Mouse (Mus musculus) forebrain, embryonic 14.5 days (tissue): ENCODE data around the gene Dnal1. TPM values are rescaled to one million over a fixed set of nuclear protein-coding genes. Genes with fewer than 3 reads are reported as not detected.
A peak's percentile ranks its signal among the peaks of the same experiment; 100 is the strongest.
"Not testable (repeated sequence)": the region's sequence is repeated elsewhere in the genome, so short reads cannot be mapped to it uniquely, and the experiment has no call there.

Experiments
- ATAC-seq: fragments of 200-750 bp; cut with Nextera tagmentation; 2 replicates; pipeline ENCODE4 v1.8.0; 2017; ENCODE audit warnings: mild to moderate bottlenecking, moderate library complexity
- DNase-seq: peaks from one replicate; pipeline ENCODE4 v3.0.0-alpha.2; 2015; ENCODE audit warnings: low spot score
- H3K27ac ChIP-seq: fragments of 300-500 bp; sonication (generic); 2 replicates; pipeline ENCODE4 v1.5.1; 2014; ENCODE audit warnings: low read depth, mild to moderate bottlenecking, control low read depth, low read length, moderate library complexity
- H3K27me3 ChIP-seq: fragments of 300-500 bp; sonication (generic); replicated peaks from 2 replicates; pipeline ENCODE4 v1.6.1; 2014; ENCODE audit warnings: low read length, control low read depth, mixed read lengths; ENCODE audit not compliant: control insufficient read depth, insufficient read depth
- H3K36me3 ChIP-seq: fragments of 300-500 bp; sonication (generic); 2 replicates; pipeline ENCODE4 v1.6.1; 2014; ENCODE audit warnings: low read length, control low read depth; ENCODE audit not compliant: control insufficient read depth, insufficient read depth
- H3K4me1 ChIP-seq: fragments of 300-500 bp; sonication (generic); 2 replicates; pipeline ENCODE4 v1.6.1; 2014; ENCODE audit warnings: antibody characterized with exemption, low read length, control low read depth; ENCODE audit not compliant: control insufficient read depth, insufficient read depth
- H3K4me2 ChIP-seq: fragments of 300-500 bp; sonication (generic); 2 replicates; pipeline ENCODE4 v1.6.1; 2014; ENCODE audit warnings: mild to moderate bottlenecking, control low read depth, low read length
- H3K4me3 ChIP-seq: fragments of 300-500 bp; sonication (generic); 2 replicates; pipeline ENCODE4 v1.5.1; 2014; ENCODE audit warnings: low read depth, low read length, control low read depth
- H3K9ac ChIP-seq: fragments of 300-500 bp; sonication (generic); 2 replicates; pipeline ENCODE4 v1.6.1; 2014; ENCODE audit warnings: mild to moderate bottlenecking, low read length, control low read depth, moderate library complexity
- H3K9me3 ChIP-seq: fragments of 300-500 bp; sonication (generic); replicated peaks from 2 replicates; pipeline ENCODE4 v1.6.1; 2016; ENCODE audit warnings: low read length, control low read depth, mixed read lengths; ENCODE audit not compliant: control insufficient read depth
- WGBS: fragments of 180-500 bp; shearing (Covaris S2); extraction: QIAGEN DNeasy Blood & Tissue Kit; methylation state at CpG from one replicate; pipeline ENCODE4 v1.1.7; 2014; 5-methylcytosine and 5-hydroxymethylcytosine counted together
- polyA plus RNA-seq: library from polyadenylated mRNA; unstranded; fragments of >200 nt; fragmentation: Nextera tagmentation; extraction: Ambion mirVana; gene quantifications from 2 replicates; pipeline ENCODE4 v1.2.1, GENCODE M21; 2014

The Dnal1 gene
- 6.6 and 8.9 TPM in 2 replicates for polyA plus RNA-seq

DNA sequence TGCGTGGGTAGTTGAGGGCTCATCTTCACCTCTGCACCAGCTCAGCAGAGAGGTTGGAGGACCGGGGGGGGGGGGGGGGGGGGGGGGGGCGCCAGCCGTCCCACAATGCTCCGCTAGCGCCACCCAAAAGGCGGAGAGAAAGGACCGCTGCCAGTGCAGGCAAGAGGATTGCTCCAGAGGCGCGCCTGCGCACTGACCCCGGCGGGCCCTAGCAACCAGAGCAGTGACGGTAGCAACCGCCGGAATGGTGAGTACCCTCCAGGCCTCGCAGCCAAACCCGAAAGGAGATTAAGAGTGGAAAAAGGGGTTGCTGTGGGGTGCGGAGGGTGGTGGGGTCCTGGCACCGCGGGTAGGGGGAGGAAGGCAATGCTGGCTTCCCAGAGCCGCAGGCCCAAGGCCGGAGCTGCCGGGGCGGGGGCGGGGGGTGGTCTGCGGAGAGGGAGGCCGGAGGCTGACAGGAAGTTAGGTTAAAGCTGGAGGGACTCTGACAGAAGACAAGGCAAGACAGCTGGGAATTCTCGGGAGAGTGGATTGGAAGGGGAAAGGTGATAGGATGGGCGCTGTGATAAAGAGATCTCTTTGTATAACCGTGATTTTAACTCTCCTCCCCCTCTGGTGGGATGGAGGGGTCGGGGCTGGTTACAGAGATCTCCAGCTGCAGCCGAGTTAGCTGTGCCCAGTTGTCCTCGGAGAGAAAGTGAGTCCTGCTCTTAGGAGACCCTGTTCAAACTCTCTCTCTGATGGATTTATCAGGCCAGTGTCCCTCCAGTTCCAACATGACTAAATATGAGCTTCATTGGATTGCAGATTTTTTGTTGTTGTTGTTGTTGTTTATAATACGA is at the start of gene Dnal1:
Gene Dnal1 (plus strand): TSS at position 214 of the 842 bp plus-strand sequence.
- Histone ChIP-seq H3K9me3 (no peaks in the 10 kb centered on the region), H3K36me3 (no peaks in the 10 kb centered on the region), H3K4me1 (peaks cover 6% of the 10 kb centered on the region), H3K27me3 (no peaks in the 10 kb centered on the region), H3K4me3 (peak within 1 kb of the TSS; percentile 55), H3K27ac (peak within 1 kb of the TSS; percentile 45; the same call in 1 of the 2 replicates), H3K9ac (peak within 1 kb of the TSS; percentile 79), H3K4me2 (peak within 1 kb of the TSS; percentile 66)
- ATAC-seq (peak; percentile 100), DNase-seq (peak; percentile 96)
- 3% methylated on average over 31 of the region's 35 CpGs for WGBS

DNA sequence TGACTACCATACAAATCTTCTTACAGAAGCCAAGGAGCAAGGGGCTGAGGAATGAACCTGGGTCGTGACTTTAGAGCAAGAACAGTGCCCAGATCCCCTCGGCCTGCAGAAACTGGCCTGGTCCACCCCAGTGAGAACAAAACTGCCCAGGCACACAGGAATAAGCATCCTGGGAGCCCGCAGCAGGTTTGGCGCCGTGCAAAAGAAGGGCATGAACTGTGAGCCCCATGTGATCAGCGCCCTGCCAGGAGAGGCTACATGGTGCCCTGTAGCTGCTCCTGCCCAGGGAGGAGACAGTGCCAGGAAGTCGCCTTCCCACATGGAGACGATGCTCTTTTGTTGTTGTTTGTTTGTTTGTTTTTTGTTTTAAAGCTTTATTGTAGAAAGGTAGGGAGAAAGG is 49.5 kb upstream of the Dnal1 start:
- Histone ChIP-seq H3K4me2 (no peak overlapping the region), H3K9me3 (0 out of 2 replicates have a peak, but pooled peaks cover 3% of the 10 kb centered on the region), H3K36me3 (no peaks in the 10 kb centered on the region), H3K4me1 (no peaks in the 10 kb centered on the region), H3K27ac (no peak overlapping the region), H3K4me3 (no peak overlapping the region), H3K9ac (no peak overlapping the region), H3K27me3 (peaks cover 12% of the 10 kb centered on the region; the same call in 1 of the 2 replicates)
- DNase-seq (no peak), ATAC-seq (no peak)
- 80% methylated on average over 8 of the region's 8 CpGs for WGBS

DNA sequence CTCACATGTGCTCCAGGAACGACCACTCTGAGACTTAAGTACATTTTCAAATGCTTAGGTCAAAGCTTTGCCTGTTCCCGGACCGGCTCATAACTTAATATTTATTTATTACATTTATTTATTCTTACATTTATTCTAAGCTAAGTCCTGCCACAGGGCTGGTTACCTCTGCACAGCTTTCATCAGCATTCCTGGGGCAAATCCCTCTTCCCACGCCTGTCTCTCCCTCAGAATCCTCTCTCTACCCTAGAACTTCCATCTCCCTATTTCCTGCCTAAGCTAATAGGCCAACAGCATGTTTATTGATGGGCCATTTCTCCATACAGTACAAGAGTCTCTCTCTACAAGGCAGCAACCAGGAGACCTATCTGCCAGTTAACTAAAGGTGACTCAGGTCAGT is 46.4 kb upstream of the Dnal1 start:
- H3K36me3 ChIP-seq: no peaks in the 10 kb centered on the region
- ATAC-seq (no peak), DNase-seq (no peak)
- 83% methylated on average over 4 of the region's 4 CpGs for WGBS
- H3K27me3 ChIP-seq: peaks cover 12% of the 10 kb centered on the region; the same call in 1 of the 2 replicates
- H3K4me3 ChIP-seq: no peak overlapping the region
- H3K9me3 ChIP-seq: 0 out of 2 replicates have a peak, but pooled peaks cover 3% of the 10 kb centered on the region
- no peaks in the 10 kb centered on the region for H3K4me1 ChIP-seq
- no peak overlapping the region for H3K27ac ChIP-seq
- H3K9ac ChIP-seq: no peak overlapping the region
- H3K4me2 ChIP-seq: no peak overlapping the region

DNA sequence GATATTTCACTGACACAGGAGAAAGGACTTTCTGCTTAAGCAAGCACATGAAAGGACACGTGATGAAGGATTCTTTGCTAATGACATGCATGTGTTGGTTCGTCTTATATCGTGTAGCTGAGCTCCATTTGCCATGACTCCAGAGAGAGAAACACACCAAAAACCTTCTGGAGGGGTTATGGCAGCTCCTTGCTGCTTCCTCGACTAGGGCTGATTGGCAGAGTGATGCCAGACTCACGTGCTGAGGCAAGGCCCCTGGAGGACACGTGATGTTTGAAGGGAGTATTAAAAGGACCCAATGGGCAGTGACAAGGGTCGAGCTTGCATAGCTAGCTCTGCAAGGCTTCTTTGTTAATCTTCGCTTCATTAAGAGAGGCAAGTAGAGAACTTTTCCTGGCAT is 45.9 kb upstream of the Dnal1 start:
- Histone ChIP-seq H3K4me3 (no peak overlapping the region), H3K27me3 (peaks cover 12% of the 10 kb centered on the region; the same call in 1 of the 2 replicates), H3K4me1 (no peaks in the 10 kb centered on the region), H3K4me2 (no peak overlapping the region), H3K9me3 (0 out of 2 replicates have a peak, but pooled peaks cover under 1% of the 10 kb centered on the region), H3K36me3 (no peaks in the 10 kb centered on the region), H3K27ac (no peak overlapping the region), H3K9ac (no peak overlapping the region)
- ATAC-seq (no peak), DNase-seq (no peak)
- WGBS: 54% methylated on average over 8 of the region's 8 CpGs

DNA sequence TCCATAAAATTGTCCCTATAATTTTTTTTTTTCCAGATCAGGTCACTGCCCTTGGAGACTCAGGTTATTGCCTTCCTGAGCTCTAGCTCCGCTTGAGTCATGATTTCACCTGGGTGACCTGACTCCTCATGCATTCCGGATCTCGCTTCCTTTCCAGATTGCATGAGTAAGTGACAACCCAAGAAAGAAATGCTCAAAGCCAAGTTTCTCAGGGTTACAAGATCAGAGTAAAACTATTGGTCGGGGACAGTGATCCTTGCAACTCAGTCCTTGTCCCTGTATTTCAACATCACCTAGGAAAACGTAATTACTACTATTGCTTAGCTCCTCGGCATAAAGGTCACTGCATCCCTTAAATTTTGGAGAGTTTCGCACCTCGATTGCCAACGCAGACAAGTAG is 45.2 kb upstream of the Dnal1 start, which contains the start of gene Acot5:
Gene Acot5 (plus strand): TSS at position 340 of the 400 bp plus-strand sequence.
- Histone ChIP-seq H3K27ac (no peak within 1 kb of the TSS), H3K27me3 (peaks cover 12% of the 10 kb centered on the region; the same call in 1 of the 2 replicates), H3K9me3 (no peaks in the 10 kb centered on the region), H3K4me3 (peak within 1 kb of the TSS; percentile 33), H3K4me1 (no peaks in the 10 kb centered on the region), H3K36me3 (no peaks in the 10 kb centered on the region), H3K4me2 (peak within 1 kb of the TSS; percentile 53), H3K9ac (peak within 1 kb of the TSS; percentile 41; the same call in 1 of the 2 replicates)
- 55% methylated on average over 9 of the region's 9 CpGs for WGBS
- no peak for DNase-seq
- no peak for ATAC-seq

DNA sequence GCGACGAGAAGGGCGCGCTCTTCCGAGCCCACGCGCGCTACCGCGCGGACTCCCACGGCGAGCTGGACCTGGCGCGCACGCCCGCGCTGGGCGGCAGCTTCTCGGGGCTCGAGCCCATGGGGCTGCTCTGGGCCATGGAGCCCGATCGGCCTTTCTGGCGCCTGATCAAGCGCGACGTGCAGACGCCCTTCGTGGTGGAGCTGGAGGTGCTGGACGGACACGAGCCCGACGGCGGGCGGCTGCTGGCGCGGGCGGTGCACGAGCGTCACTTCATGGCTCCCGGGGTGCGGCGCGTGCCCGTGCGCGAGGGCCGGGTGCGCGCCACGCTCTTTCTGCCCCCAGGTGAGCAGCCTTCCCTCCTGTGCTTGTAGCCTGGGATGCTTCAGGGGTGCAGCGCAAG is 44.6 kb upstream of the Dnal1 start:
- H3K27ac ChIP-seq, ATAC-seq, H3K9me3 ChIP-seq, DNase-seq, H3K4me1 ChIP-seq, H3K36me3 ChIP-seq: not testable (repeated sequence)
- H3K27me3 ChIP-seq: peaks cover 12% of the 10 kb centered on the region; the same call in 1 of the 2 replicates
- WGBS: under 1% methylated on average over 32 of the region's 52 CpGs
- H3K9ac ChIP-seq: peak overlapping the region; percentile 41; the same call in 1 of the 2 replicates
- H3K4me3 ChIP-seq: peak overlapping the region; percentile 33
- H3K4me2 ChIP-seq: peak overlapping the region; percentile 53

DNA sequence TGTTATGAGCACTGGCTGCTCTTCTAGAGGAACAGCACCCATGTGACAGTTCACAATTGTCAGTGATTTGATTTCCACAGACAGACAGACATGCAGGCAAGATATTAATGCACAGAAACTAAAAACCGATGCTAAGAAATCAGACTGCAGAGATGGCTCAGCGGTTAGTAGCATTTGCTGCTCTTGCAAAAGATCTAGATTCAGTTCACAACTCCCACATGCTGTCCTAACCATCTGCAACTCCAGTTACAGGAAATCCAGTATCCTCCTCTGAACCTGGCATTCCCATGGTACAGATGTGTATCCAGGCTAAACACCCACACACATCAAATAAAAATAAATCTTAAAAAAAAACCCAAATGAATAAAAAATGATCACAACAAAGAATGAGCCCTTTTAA is 42.5 kb upstream of the Dnal1 start:
- no peaks in the 10 kb centered on the region for H3K9me3 ChIP-seq
- no peak for ATAC-seq
- H3K4me2 ChIP-seq: no peak overlapping the region
- no peaks in the 10 kb centered on the region for H3K4me1 ChIP-seq
- H3K27me3 ChIP-seq: peaks cover 12% of the 10 kb centered on the region; the same call in 1 of the 2 replicates
- H3K36me3 ChIP-seq: no peaks in the 10 kb centered on the region
- no peak for DNase-seq
- H3K27ac ChIP-seq: no peak overlapping the region
- 96% methylated on average over 2 of the region's 2 CpGs for WGBS
- H3K9ac ChIP-seq: no peak overlapping the region
- no peak overlapping the region for H3K4me3 ChIP-seq

DNA sequence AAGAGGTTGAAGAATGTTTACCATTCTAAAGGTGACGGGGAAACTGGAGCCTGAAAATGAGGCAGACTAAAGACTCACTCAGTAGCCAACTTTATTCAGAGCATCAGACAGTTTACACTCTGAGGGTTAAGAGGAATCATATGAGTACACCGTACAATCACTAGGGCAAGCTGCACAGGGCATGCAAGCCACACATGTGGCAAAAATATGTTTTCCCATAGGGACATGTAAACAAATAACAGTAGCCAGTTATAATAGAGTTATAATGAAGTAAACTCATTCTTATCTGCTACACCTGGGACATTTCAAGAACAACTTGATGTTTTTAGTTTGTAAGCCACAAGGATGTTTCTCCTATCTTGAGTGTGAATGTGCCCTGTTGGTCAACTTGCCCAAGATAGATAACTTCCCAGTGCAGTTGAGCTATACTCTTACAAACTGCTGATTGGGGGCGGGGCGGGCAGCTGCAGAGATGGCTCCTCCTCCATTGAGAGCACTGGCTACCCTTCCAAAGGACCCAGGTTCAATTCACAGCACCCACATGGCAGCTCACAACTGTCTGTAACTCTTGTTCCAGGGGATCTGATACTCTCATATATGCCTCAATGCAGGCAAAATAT is 36.7 kb upstream of the Dnal1 start:
- no peaks in the 10 kb centered on the region for H3K36me3 ChIP-seq
- no peak overlapping the region for H3K9ac ChIP-seq
- H3K4me2 ChIP-seq: no peak overlapping the region
- no peaks in the 10 kb centered on the region for H3K27me3 ChIP-seq
- H3K9me3 ChIP-seq: no peaks in the 10 kb centered on the region
- ATAC-seq (no peak), DNase-seq (no peak)
- no peak overlapping the region for H3K27ac ChIP-seq
- H3K4me3 ChIP-seq: no peak overlapping the region
- WGBS: 92% methylated on average over 4 of the region's 4 CpGs
- no peaks in the 10 kb centered on the region for H3K4me1 ChIP-seq
